Mouse (Mus musculus) spleen, adult 2 months (tissue): Measurements from ENCODE around the gene Rab11fip3.

Experiments used
- CTCF ChIP-seq: fragments of 200-500 bp; IDR thresholded peaks from 2 replicates; pipeline ENCODE4 v1.5.1; 2011; ENCODE audit warnings: mild to moderate bottlenecking, inconsistent platforms; ENCODE audit not compliant: insufficient read depth, insufficient read length, insufficient replicate concordance; ENCODE audit errors: extremely low read depth
- POLR2A ChIP-seq: fragments of 200-500 bp; IDR thresholded peaks from 2 replicates; pipeline ENCODE4 v1.6.1; 2011; ENCODE audit warnings: low read depth, low read length, inconsistent platforms

DNA sequence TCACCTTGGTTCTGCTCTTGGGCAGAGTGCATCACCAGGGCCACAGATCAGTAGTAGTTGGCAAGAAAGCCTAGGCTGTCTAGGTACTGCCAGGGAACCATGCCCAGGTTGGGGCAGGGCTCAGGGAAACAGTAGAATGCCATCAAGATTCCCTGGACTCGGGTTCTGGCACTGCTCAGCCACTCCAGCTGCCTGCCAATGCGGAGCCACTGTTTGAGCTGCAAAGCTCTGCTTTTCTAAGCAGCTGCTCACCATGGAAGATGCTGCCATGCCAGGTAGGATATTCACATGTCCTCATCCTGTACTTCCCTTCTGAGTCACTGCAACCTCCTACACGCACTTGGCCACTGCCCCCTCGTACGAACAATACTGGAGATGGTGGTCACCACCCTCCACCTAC, 88.5 kb downstream of the Rab11fip3 start:
- TF ChIP-seq POLR2A, result no peak
- TF ChIP-seq CTCF, result no peak
